Mouse (Mus musculus) left cerebral cortex, postnatal 10 days (tissue): ENCODE measurements around the gene Sbf1. TPM values are rescaled to one million over a fixed set of nuclear protein-coding genes. Genes with fewer than 3 reads are reported as not detected.

Experiments used
- DNase-seq, 2 experiments: peaks; one replicate each; pipeline ENCODE4 v3.0.0; 2021 to 2022; ENCODE audit warnings: low spot score in 2 of 2, mixed read lengths in 1 of 2; ENCODE audit errors: extremely low spot score in 1 of 2
- intact Hi-C: fragments of 180-260 bp; cut with DNase I; formaldehyde crosslinking; loops from one replicate; pipeline ENCODE4 v1.15.1; 2025
- microRNA-seq: library from miRNA; unstranded; fragments of <30 nt; microRNA quantifications from one replicate; pipeline ENCODE4 v1.2.0, GENCODE M21; 2022
- total RNA-seq, 2 experiments: library from RNA; stranded (reverse); gene quantifications; 2 replicates each; pipeline ENCODE4 v1.2.3; 2021

The Sbf1 gene
- total RNA-seq, 2 experiments from 2014 or later: 180 to 205 TPM

GRCm38 (mm10) chr15:89289455-89289854 is 25.7 kb downstream of the Sbf1 start:
- intact Hi-C loops: no loop called here
- no peak for DNase-seq

- DNase-seq: no peak
- intact Hi-C loops: no loop called here
These were observed 26.8 kb downstream of the Sbf1 start for GRCm38 (mm10) chr15:89288227-89288767.

DNA sequence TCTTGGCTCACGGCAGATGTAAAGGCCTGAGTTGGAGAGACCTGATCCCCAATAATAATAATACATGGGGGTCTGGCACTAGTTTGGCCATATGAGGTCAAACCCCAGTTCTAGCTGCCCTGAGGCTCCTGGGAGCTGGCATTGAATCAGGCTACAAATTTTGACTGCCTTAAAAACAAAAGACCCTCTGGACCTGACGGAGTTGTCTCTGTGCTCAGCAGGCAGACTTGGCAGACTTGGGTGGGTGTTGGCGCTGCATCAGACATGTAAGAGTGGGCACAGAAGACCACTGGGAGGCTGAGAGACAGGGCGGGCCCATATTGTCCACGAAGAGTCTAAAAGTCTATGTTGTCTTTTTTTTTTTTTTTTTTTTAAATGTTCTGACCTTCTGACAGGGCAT is 28.5 kb downstream of the Sbf1 start:
- intact Hi-C loops: no loop called here
- no peak for DNase-seq

DNA sequence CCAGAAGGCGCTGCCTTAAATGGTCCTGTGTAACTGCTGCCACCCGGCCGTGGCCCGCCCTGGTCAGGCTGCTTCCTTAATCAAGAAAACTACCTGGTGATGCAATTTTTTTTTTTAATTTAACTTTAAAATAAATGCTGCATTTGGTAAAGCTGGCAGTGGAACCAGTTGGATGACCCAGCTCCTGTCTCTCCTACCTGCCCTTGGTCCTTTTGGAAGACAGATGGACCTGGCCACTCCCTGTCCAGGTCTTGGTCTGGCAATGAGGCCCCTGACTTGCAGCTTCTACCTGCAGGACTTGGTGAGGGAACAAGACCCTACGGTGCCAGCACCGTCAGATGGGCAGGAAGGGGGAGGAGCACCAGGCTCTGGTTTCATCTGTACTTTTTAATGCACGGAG is 29.0 kb downstream of the Sbf1 start:
- no peak for DNase-seq

GRCm38 (mm10) chr15:89285478-89285877 is 29.6 kb downstream of the Sbf1 start:
- no peak for DNase-seq
- intact Hi-C loops: no loop called here

More for the DNA sequence above, 29.0 kb downstream of the Sbf1 start:
- intact Hi-C loops: no loop called here

DNA sequence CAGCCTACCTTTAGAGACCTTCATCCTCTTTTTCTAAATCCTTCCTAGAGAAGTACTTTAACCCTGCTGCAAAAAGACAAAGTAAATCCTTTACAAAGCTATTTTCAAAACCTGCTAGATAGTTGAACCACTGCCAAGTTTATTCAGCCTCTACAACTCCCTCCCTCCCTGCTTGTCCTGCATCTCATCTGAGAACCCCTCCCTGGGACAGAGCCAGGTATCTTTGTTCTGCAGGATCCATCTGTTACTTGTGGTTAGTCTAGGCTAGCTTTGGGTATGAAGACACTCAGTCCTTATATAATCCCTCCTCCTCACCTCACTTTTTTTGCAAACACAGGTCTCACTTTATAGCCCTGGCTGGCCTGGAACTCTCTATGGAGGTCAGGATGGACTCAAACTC is 30.1 kb downstream of the Sbf1 start:
- no peak for DNase-seq
- intact Hi-C loops: no loop called here

- intact Hi-C loops: no loop called here
- no peak for DNase-seq
These were observed 31.0 kb downstream of the Sbf1 start for GRCm38 (mm10) chr15:89284094-89284493.

- intact Hi-C loops: no loop called here
- DNase-seq: no peak
These were observed 32.6 kb downstream of the Sbf1 start for GRCm38 (mm10) chr15:89282546-89282945.

DNA sequence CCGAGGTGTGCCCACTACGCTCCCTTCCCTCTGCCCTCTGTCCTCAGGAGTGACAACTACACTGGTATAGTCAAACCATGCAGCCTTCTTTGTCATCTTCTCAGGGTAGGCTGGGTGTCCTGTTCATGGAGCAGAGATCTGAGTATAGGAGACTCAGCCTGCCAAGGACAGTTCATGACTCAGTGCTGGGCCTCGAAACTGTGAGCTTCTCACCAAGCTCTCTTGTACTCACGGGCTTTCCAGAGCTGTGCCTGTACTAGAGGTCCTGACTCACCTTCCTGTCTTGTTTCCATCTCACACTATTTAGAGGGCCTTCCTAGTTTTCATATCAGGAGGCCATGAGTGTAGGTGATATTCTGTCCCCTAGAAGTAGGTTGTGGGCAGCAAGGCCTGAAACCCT is 37.7 kb downstream of the Sbf1 start:
- intact Hi-C loops: no loop called here
- DNase-seq: no peak

GRCm38 (mm10) chr15:89275497-89275896 is 39.6 kb downstream of the Sbf1 start:
- intact Hi-C loops: no loop called here
- DNase-seq: no peak

- intact Hi-C loops: no loop called here
- DNase-seq: no peak
These were observed 50.6 kb downstream of the Sbf1 start for GRCm38 (mm10) chr15:89264485-89264884.

- intact Hi-C loops: no loop called here
- no peak for DNase-seq
These were observed 56.1 kb downstream of the Sbf1 start for GRCm38 (mm10) chr15:89258997-89259396.

- DNase-seq: no peak
These were observed 59.8 kb downstream of the Sbf1 start for GRCm38 (mm10) chr15:89255330-89255729.

GRCm38 (mm10) chr15:89249063-89249462 is 66.0 kb downstream of the Sbf1 start:
- DNase-seq: no peak
- intact Hi-C loops: no loop called here

More at GRCm38 (mm10) chr15:89255330-89255729, 59.8 kb downstream of the Sbf1 start:
- intact Hi-C loops: no loop called here

GRCm38 (mm10) chr15:89241025-89241424 is 74.1 kb downstream of the Sbf1 start:
- intact Hi-C loops: no loop called here
- no peak for DNase-seq

GRCm38 (mm10) chr15:89239751-89240392 is 75.2 kb downstream of the Sbf1 start:
- DNase-seq: no peak
- intact Hi-C loops: no loop called here

Small RNA genes within 50 kb of the gene (microRNA-seq; reads per million reads assigned to microRNA genes)
- 5.7 reads per million, percentile 20 among the genes with 10 or more reads in this experiment for gene Mir6959

Other genes starting within 250 kb of the Sbf1 start
- gene Trabd, start 240.2 kb downstream of the Sbf1 start, total RNA-seq: 10 to 100 TPM; 17.5 TPM
- gene Selenoo, start 226.2 kb downstream of the Sbf1 start, total RNA-seq: 10 to 100 TPM; 19.1 to 20.6 TPM
- gene Tubgcp6, start 192.2 kb downstream of the Sbf1 start, total RNA-seq: 10 to 100 TPM; 26.3 to 30.3 TPM
- gene Hdac10, start 186.6 kb downstream of the Sbf1 start, total RNA-seq: 10 to 100 TPM; 18.1 to 19.3 TPM
- gene Mapk12, start 174.6 kb downstream of the Sbf1 start, total RNA-seq: 1 to 10 TPM; 5.0 to 5.3 TPM
- gene Mapk11, start 165.7 kb downstream of the Sbf1 start, total RNA-seq: 10 to 100 TPM; 24.7 to 28.2 TPM
- 10 to 100 TPM; 49.0 to 52.3 TPM for gene Plxnb2, start 134.5 kb downstream of the Sbf1 start, total RNA-seq
- gene Dennd6b, start 118.8 kb downstream of the Sbf1 start, total RNA-seq: 10 to 100 TPM; 41.4 to 41.8 TPM
- 100 to 1,000 TPM; 154 to 159 TPM for gene Ppp6r2, start 103.8 kb downstream of the Sbf1 start, total RNA-seq
- not detected for gene Adm2, start 7.4 kb upstream of the Sbf1 start, total RNA-seq
- gene Miox, start 19.1 kb upstream of the Sbf1 start, total RNA-seq: not detected
- gene Lmf2, start 40.3 kb upstream of the Sbf1 start, total RNA-seq: 10 to 100 TPM; 17.2 to 23.0 TPM
- gene Ncaph2, start 40.4 kb upstream of the Sbf1 start, total RNA-seq: 10 to 100 TPM; 88.3 to 93.1 TPM
- gene Sco2, start 58.5 kb upstream of the Sbf1 start, total RNA-seq: 10 to 100 TPM; 28.6 to 30.5 TPM
- gene Tymp, start 61.7 kb upstream of the Sbf1 start, total RNA-seq: 1 to 10 TPM; 1.2 to 1.6 TPM
- gene Odf3b, start 64.0 kb upstream of the Sbf1 start, total RNA-seq: 1 to 10 TPM in 1 of 2 experiments, under 1 TPM in 1; 0.77 to 1.1 TPM
- not detected for gene Klhdc7b, start 69.6 kb upstream of the Sbf1 start, total RNA-seq
- gene Syce3, start 95.2 kb upstream of the Sbf1 start, total RNA-seq: not detected
- gene Cpt1b, start 110.6 kb upstream of the Sbf1 start, total RNA-seq: 1 to 10 TPM; 2.4 to 2.5 TPM
- gene C730034F03Rik, start 114.3 kb upstream of the Sbf1 start, total RNA-seq: 1 to 10 TPM; 1.6 to 2.6 TPM
- not detected for gene Gm44502, start 114.4 kb upstream of the Sbf1 start, total RNA-seq
- gene Chkb, start 114.6 kb upstream of the Sbf1 start, total RNA-seq: 10 to 100 TPM; 54.3 to 55.5 TPM
- 100 to 1,000 TPM; 189 to 195 TPM for gene Mapk8ip2, start 138.6 kb upstream of the Sbf1 start, total RNA-seq
- 10 to 100 TPM; 33.1 to 33.4 TPM for gene Arsa, start 162.1 kb upstream of the Sbf1 start, total RNA-seq
- 100 to 1,000 TPM; 196 to 197 TPM for gene Shank3, start 184.3 kb upstream of the Sbf1 start, total RNA-seq